Mouse (Mus musculus) small intestine, adult 2 months (tissue): Measurements from ENCODE around the gene Atp8b2. TPM values are rescaled to one million over a fixed set of nuclear protein-coding genes. Genes with fewer than 3 reads are reported as not detected.

Experiments used
- H3K27ac ChIP-seq: fragments of 200-500 bp; 2 replicates; pipeline ENCODE4 v1.5.1; 2012; ENCODE audit warnings: low read depth, low read length, control low read depth, inconsistent platforms; ENCODE audit not compliant: insufficient read depth
- H3K27me3 ChIP-seq: fragments of 200-500 bp; 2 replicates; pipeline ENCODE4 v1.6.1; 2012; ENCODE audit warnings: mild to moderate bottlenecking, moderate library complexity, low read length, inconsistent platforms; ENCODE audit not compliant: control insufficient read depth, insufficient read depth
- H3K36me3 ChIP-seq: fragments of 200-500 bp; 2 replicates; pipeline ENCODE4 v1.6.1; 2012; ENCODE audit warnings: mild to moderate bottlenecking, low read length, control low read depth, inconsistent platforms; ENCODE audit not compliant: control insufficient read depth, insufficient read depth
- H3K4me1 ChIP-seq: fragments of 200-500 bp; 2 replicates; pipeline ENCODE4 v1.6.1; 2012; ENCODE audit warnings: low read length, inconsistent platforms, mixed read lengths; ENCODE audit not compliant: control insufficient read depth, insufficient read depth, insufficient read length
- H3K4me3 ChIP-seq: fragments of 200-500 bp; 2 replicates; pipeline ENCODE4 v1.5.1; 2012; ENCODE audit warnings: low read depth, mild to moderate bottlenecking, control low read depth, inconsistent platforms, low read length, moderate library complexity
- CTCF ChIP-seq: fragments of 200-500 bp; IDR thresholded peaks from 2 replicates; pipeline ENCODE4 v1.5.1; 2012; ENCODE audit warnings: low read depth, mild to moderate bottlenecking, control low read depth, inconsistent platforms, low read length, moderate library complexity, mixed read lengths; ENCODE audit not compliant: insufficient replicate concordance, insufficient read length; ENCODE audit errors: extremely low read depth
- POLR2A ChIP-seq: fragments of 200-500 bp; IDR thresholded peaks from 2 replicates; pipeline ENCODE4 v1.6.1; 2012; ENCODE audit warnings: low read depth, mild to moderate bottlenecking, control low read depth, inconsistent platforms, low read length, moderate library complexity
- WGBS: fragments of 180-500 bp; shearing (Covaris S2); methylation state at CpG from one replicate; pipeline ENCODE4 v1.1.7; 2018; 5-methylcytosine and 5-hydroxymethylcytosine counted together
- polyA plus RNA-seq: library from polyadenylated mRNA; depleted of rRNA; stranded (reverse); fragments of >200 nt; gene quantifications from 2 replicates; pipeline ENCODE4 v1.2.3, GENCODE M21; 2012

The Atp8b2 gene
- polyA plus RNA-seq, 1 experiment = 13.5 TPM

DNA sequence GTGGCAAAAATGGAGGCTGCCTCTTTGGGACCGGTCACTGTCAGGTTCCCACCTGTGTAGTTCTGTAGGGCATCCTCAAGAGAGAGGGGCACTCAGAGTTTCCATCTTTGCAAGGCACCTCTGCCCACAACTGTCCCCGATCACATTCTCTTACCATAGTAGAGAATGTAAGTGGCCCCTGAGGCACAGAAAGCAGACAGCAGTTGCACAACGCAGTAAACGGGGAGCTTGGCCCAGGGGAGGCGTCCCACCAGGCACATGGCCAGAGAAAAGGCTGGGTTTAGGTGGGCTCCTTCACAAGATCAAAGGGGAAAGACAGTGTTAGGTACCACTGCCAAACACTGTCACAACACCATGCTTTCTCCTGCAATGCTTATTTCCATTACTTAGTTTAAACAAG, 2.7 kb upstream of the Atp8b2 start:
- no peak for TF ChIP-seq CTCF
- TF ChIP-seq POLR2A = no peak
- peaks cover 17% of the 10 kb centered on the region for H3K27me3 ChIP-seq
- no peaks in the 10 kb centered on the region; the same call in 1 of the 2 replicates for H3K4me1 ChIP-seq
- no peak overlapping the region for H3K27ac ChIP-seq
- WGBS = 86% methylated on average over 5 of the region's 5 CpGs
- H3K36me3 ChIP-seq = no peaks in the 10 kb centered on the region
- no peak overlapping the region for H3K4me3 ChIP-seq

DNA sequence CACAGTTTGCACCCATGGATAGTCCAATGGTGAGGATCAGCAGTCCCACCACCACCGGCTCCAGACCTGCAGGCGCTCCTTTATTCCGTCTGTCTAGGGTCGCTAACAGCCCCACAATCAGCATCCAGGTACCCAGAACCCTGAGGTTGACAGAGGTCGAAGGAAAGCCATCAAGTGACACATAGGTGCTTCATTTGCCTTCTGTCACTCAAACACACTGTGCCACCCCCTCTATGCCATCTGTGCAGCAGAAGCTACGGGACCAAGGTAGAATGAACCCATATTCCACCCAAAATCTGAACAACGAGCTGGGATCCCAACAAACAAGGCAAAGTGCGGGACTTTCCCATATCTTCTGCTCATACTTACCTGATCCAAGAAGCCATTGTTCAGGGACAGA, 2.2 kb upstream of the Atp8b2 start:
- 88% methylated on average over 8 of the region's 8 CpGs for WGBS
- H3K36me3 ChIP-seq = no peaks in the 10 kb centered on the region
- H3K27me3 ChIP-seq = peaks cover 17% of the 10 kb centered on the region
- no peaks in the 10 kb centered on the region; the same call in 1 of the 2 replicates for H3K4me1 ChIP-seq
- TF ChIP-seq CTCF (no peak), POLR2A (no peak)
- no peak overlapping the region for H3K4me3 ChIP-seq
- no peak overlapping the region for H3K27ac ChIP-seq

DNA sequence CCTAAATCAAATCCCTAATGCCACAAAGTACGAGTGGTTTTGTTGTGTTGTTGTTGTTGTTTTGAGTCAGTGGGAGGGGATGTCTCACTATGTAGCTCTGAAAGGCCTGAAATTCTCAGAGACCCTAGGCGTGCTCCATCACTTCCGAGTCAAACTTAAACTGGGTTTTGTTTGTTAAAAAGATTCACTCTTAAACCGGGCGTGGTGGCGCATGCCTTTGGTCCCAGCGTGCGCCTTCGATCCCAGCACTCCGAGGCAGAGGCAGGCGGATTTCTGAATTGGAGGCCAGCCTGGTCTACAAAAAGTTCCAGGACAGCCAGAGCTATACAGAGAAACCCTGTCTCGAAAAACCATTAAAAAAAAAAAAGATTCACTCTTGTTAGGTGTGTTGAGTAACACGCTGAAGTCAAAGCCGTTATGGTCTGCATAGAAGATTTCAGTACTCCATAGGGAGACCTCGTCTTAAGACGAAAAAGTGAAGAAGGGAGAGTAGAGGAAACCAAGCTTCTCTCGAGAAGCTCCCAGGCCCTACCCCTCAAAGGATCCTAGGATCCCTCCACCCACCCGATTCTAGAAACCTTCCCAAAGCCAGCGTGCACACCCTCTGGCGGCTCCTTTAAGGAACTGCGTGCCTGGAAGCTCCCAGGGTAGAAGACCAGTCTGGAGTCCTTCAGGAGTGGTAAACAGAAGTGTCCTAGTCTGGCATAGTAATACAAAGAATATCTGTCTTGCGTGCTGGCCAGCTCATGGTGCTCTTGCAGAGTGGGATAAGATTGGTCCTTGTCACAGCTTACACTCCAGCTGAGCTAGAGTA, 825 bp upstream of the Atp8b2 start:
- peak overlapping the region; percentile 84 for H3K4me3 ChIP-seq
- 22% methylated on average over 22 of the region's 22 CpGs for WGBS
- TF ChIP-seq CTCF (peak; percentile 76; the same call in 1 of the 2 replicates), POLR2A (no peak)
- H3K36me3 ChIP-seq = no peaks in the 10 kb centered on the region
- peak overlapping the region; percentile 74 for H3K27ac ChIP-seq
- H3K27me3 ChIP-seq = peaks cover 23% of the 10 kb centered on the region
- no peaks in the 10 kb centered on the region; the same call in 1 of the 2 replicates for H3K4me1 ChIP-seq

DNA sequence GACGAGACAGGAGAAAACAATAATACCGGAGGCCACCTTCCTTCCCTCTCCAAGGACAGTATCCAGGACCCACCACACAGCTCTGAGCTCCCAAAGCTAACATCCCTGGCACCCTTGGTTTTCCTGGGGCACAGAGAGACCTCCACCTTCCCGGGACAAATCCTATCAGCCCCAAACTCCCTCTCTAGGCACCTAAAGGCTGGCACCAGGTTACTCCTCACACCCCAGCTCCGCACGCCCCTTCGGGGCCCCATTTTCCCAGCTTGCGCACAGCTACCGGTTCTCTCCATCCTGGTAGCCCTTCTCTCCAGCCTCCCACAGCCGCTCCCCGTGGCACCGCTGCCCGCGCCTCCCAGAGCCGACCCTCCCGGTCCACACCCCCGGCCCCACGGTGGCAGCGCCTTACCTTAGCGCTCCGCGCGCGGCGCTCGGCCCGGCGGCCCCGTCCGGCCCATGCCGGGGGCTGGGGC, 522 bp downstream of the Atp8b2 start:
- H3K27me3 ChIP-seq = peaks cover 19% of the 10 kb centered on the region
- peak overlapping the region; percentile 72 for H3K27ac ChIP-seq
- H3K4me1 ChIP-seq = no peaks in the 10 kb centered on the region; the same call in 1 of the 2 replicates
- H3K4me3 ChIP-seq = peak overlapping the region; percentile 84
- 1% methylated on average over 30 of the region's 30 CpGs for WGBS
- H3K36me3 ChIP-seq = no peaks in the 10 kb centered on the region
- TF ChIP-seq CTCF (no peak), POLR2A (no peak)

DNA sequence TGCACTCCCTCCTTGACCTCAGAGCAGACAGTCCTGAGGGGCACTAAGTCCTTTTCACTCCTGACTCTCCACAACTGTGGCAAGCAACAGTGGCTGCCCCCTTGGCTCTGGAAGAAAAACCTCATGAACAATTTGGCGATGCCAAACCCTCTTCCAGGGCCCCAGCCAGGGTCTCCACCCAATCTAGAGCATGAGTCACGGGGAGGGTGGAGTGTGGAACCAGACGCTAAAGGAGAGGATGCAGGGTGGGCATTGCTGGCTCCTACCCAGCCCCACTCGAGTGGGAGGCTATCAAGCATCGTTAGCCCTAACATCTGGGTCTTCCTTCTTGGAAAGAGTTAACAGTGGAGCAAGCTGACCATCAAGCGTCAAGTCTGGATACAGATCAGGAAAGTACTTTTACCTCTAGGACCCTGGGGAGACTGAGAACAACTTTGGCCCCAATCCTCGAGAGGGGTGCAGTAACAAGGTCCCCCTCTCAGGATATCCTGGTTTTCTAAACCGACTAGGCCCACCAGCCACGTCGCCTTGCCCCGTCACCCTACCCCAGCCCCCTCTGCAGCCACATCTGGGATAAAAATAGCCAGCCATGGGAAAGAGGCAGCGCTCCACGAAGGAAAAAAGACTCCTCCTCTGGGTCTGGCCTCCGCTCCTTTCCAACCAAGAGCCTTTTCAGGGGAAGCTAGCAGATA, 1.1 kb downstream of the Atp8b2 start:
- Histone ChIP-seq H3K27me3 (peaks cover 19% of the 10 kb centered on the region), H3K4me3 (peak overlapping the region; percentile 84), H3K27ac (peak overlapping the region; percentile 72), H3K4me1 (no peaks in the 10 kb centered on the region; the same call in 1 of the 2 replicates), H3K36me3 (no peaks in the 10 kb centered on the region)
- 29% methylated on average over 14 of the region's 14 CpGs for WGBS
- no peak for TF ChIP-seq CTCF
- TF ChIP-seq POLR2A = no peak

DNA sequence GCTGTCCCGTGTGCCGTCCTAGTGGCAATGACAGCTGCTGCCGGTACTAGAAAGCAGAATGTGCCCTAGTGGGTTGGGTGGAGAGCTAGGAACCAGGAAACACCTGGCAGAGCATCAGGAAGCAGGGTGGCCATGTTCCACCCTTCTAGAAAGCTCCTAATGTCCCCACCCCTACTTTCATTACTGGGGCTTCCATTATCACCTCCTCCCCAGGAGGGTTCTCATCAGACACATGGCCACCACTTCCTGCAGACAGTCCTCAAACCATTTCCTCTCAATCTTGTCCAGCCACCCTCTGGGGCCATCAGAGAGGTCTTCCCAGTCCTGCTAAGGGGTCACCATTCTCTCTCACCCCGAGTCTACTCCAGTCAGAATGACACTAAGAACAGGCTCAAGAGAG, 1.9 kb downstream of the Atp8b2 start:
- peak overlapping the region; percentile 72 for H3K27ac ChIP-seq
- H3K4me3 ChIP-seq = peak overlapping the region; percentile 62
- TF ChIP-seq POLR2A (no peak), CTCF (no peak)
- H3K4me1 ChIP-seq = no peaks in the 10 kb centered on the region; the same call in 1 of the 2 replicates
- H3K36me3 ChIP-seq = no peaks in the 10 kb centered on the region; the same call in 1 of the 2 replicates
- 22% methylated on average over 4 of the region's 4 CpGs for WGBS
- H3K27me3 ChIP-seq = peaks cover 19% of the 10 kb centered on the region

DNA sequence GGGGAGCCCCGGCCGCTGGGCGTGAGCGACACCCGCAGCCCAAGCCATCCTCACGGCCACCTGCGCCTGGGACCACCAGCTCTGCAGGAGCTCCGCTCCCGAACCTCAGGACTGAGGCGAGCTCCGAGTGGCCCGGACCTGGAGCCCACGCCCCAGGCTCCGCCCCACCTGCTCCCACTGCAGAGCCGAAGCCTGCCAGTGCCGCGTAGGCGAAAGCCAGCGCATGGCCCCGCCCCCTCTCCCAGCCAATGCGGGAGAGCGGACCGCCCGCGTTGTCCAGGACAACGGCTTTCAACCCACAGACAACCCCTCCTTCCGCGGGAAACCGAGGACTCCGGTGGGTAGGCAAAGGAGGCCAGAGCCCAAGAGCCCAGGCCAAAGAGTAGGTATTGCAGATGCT, 2.8 kb downstream of the Atp8b2 start:
- Histone ChIP-seq H3K4me1 (no peaks in the 10 kb centered on the region; the same call in 1 of the 2 replicates), H3K36me3 (no peaks in the 10 kb centered on the region; the same call in 1 of the 2 replicates), H3K27ac (peak overlapping the region; percentile 17; the same call in 1 of the 2 replicates), H3K4me3 (peak overlapping the region; percentile 62), H3K27me3 (peaks cover 19% of the 10 kb centered on the region)
- TF ChIP-seq CTCF (no peak), POLR2A (no peak)
- under 1% methylated on average over 30 of the region's 30 CpGs for WGBS
